Mouse (Mus musculus): Measurements from ENCODE around the gene Astn2. TPM values are rescaled to one million over a fixed set of nuclear protein-coding genes. Genes with fewer than 3 reads are reported as not detected.

Astn2 gene
- polyA plus RNA-seq, 1 experiment from 2014 or later: 0.82 TPM

- no peak for ATAC-seq (ENCODE audit: insufficient read depth, low FRiP score, low read depth)
- H3K4me1 ChIP-seq: no peaks in the 10 kb centered on the region
- whole genome bisulfite sequencing: 86% methylated on average over 3 of the region's 3 CpGs
- no peak overlapping the region for H3K4me3 ChIP-seq (replicated peaks)
- no peaks in the 10 kb centered on the region for H3K9me3 ChIP-seq
- H3K27me3 ChIP-seq (replicated peaks): no peaks in the 10 kb centered on the region
- no peaks in the 10 kb centered on the region for H3K36me3 ChIP-seq
- no peak overlapping the region for H3K4me2 ChIP-seq
- no peak overlapping the region for H3K27ac ChIP-seq
- no peak overlapping the region for H3K9ac ChIP-seq
Observed at GRCm38 (mm10) chr4:65947141-65947649, 457.2 kb downstream of the Astn2 start.

- H3K9me3 ChIP-seq: no peaks in the 10 kb centered on the region
- H3K4me3 ChIP-seq (replicated peaks): no peak overlapping the region
- no peaks in the 10 kb centered on the region for H3K36me3 ChIP-seq
- WGBS: 87% methylated on average over 2 of the region's 2 CpGs
- no peak for ATAC-seq (ENCODE audit: insufficient read depth, low FRiP score, low read depth)
- no peaks in the 10 kb centered on the region for H3K4me1 ChIP-seq
- no peak overlapping the region for H3K27ac ChIP-seq
- H3K4me2 ChIP-seq: no peak overlapping the region
- no peaks in the 10 kb centered on the region for H3K27me3 ChIP-seq (replicated peaks)
- H3K9ac ChIP-seq: no peak overlapping the region
Observed at GRCm38 (mm10) chr4:65946021-65946420, 458.4 kb downstream of the Astn2 start.

DNA sequence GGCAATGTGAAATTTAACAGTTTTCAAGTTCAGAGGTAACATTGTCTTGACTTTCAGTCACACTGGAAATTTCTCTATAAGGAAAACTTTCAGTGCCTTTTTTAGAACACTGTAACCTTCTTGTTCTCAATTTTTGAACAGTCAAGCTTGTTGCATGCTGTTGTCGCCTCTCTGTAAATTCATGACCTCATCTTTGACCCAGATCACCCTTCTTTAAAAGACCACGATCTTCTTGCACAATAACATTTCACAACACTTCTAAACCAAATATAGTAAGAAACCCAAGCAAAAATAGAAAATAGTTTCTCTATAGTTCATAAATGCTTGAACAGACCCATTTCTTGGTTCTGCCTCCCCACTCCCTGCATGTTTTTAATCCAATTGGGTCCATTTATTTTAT is 473.5 kb downstream of the Astn2 start:
- ATAC-seq (ENCODE audit: insufficient read depth, low FRiP score, low read depth): no peak
- Histone ChIP-seq H3K36me3 (no peaks in the 10 kb centered on the region), H3K9me3 (no peaks in the 10 kb centered on the region), H3K27me3 (replicated peaks) (no peaks in the 10 kb centered on the region), H3K4me3 (replicated peaks) (no peak overlapping the region), H3K27ac (no peak overlapping the region), H3K4me1 (no peaks in the 10 kb centered on the region), H3K9ac (no peak overlapping the region), H3K4me2 (no peak overlapping the region)
- WGBS: 67% methylated on average over 2 of the region's 2 CpGs

DNA sequence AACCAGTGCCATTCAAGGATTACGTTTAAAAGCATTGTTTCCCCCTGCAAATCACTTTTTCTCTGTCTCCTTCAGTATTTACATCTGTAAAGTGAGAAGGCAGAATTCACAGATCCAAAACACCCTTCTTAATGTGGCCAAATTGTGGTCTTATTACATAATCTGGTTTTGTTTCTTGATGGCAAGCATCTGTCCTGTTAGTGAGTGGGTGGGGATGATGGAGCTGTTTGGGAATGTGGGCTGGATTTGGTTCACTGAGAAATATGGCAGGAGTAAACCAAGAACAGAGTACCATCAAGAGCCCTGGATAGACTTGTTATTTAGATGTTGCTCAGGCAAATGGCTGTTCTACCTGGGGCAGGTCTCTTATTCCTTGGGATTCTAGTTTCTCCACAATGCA is 484.1 kb downstream of the Astn2 start:
- no peak overlapping the region for H3K4me3 ChIP-seq (replicated peaks)
- no peaks in the 10 kb centered on the region for H3K9me3 ChIP-seq
- 43% methylated on average over 1 of the region's 1 CpGs for WGBS
- H3K36me3 ChIP-seq: no peaks in the 10 kb centered on the region
- no peak for ATAC-seq (ENCODE audit: insufficient read depth, low FRiP score, low read depth)
- no peak overlapping the region for H3K27ac ChIP-seq
- no peak overlapping the region for H3K4me2 ChIP-seq
- no peaks in the 10 kb centered on the region for H3K27me3 ChIP-seq (replicated peaks)
- H3K9ac ChIP-seq: no peak overlapping the region
- no peaks in the 10 kb centered on the region for H3K4me1 ChIP-seq

GRCm38 (mm10) chr4:65916027-65917008 is 488.1 kb downstream of the Astn2 start:
- Histone ChIP-seq H3K36me3 (no peaks in the 10 kb centered on the region), H3K4me3 (replicated peaks) (no peak overlapping the region), H3K9ac (no peak overlapping the region), H3K4me1 (no peaks in the 10 kb centered on the region), H3K4me2 (no peak overlapping the region), H3K27me3 (replicated peaks) (no peaks in the 10 kb centered on the region), H3K27ac (no peak overlapping the region), H3K9me3 (no peaks in the 10 kb centered on the region)
- ATAC-seq (ENCODE audit: insufficient read depth, low FRiP score, low read depth): no peak
- 55% methylated on average over 11 of the region's 11 CpGs for WGBS

- Histone ChIP-seq H3K4me1 (no peaks in the 10 kb centered on the region), H3K27ac (no peak overlapping the region), H3K4me2 (no peak overlapping the region), H3K36me3 (no peaks in the 10 kb centered on the region), H3K9me3 (no peaks in the 10 kb centered on the region), H3K27me3 (replicated peaks) (no peaks in the 10 kb centered on the region), H3K4me3 (replicated peaks) (no peak overlapping the region), H3K9ac (no peak overlapping the region)
- peak; percentile 31; the same call in 1 of the 2 replicates for ATAC-seq (ENCODE audit: insufficient read depth, low FRiP score, low read depth)
- 58% methylated on average over 8 of the region's 8 CpGs for WGBS
Observed at GRCm38 (mm10) chr4:65912247-65912942, 492.0 kb downstream of the Astn2 start.

GRCm38 (mm10) chr4:65907660-65908059 is 496.8 kb downstream of the Astn2 start:
- no peak for ATAC-seq (ENCODE audit: insufficient read depth, low FRiP score, low read depth)
- no peak overlapping the region for H3K4me3 ChIP-seq (replicated peaks)
- no peak overlapping the region for H3K27ac ChIP-seq
- H3K36me3 ChIP-seq: no peaks in the 10 kb centered on the region
- H3K4me1 ChIP-seq: no peaks in the 10 kb centered on the region
- 78% methylated on average over 7 of the region's 7 CpGs for WGBS
- H3K4me2 ChIP-seq: no peak overlapping the region
- no peak overlapping the region for H3K9ac ChIP-seq
- H3K27me3 ChIP-seq (replicated peaks): no peaks in the 10 kb centered on the region
- no peaks in the 10 kb centered on the region for H3K9me3 ChIP-seq

DNA sequence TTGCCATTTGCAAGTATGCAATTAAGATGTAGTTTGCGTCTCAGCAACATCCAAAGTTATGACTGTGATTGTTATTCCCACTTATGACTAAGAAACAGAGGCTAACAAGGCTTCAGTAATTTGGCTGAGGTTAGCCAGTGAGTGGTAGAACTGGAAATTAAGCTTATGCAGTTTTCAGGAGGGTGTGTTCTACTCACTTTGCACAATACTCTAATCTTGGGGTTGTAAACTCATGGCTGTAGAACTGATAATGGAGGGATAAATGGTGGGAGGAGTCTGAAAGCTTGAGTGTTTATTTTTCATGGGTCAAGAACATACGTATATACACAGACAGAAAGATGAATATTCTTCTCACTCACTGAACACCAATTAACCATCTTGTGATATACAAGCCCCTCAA is 499.4 kb downstream of the Astn2 start:
- Histone ChIP-seq H3K27me3 (replicated peaks) (no peaks in the 10 kb centered on the region), H3K9me3 (no peaks in the 10 kb centered on the region), H3K4me1 (no peaks in the 10 kb centered on the region), H3K27ac (no peak overlapping the region), H3K4me3 (replicated peaks) (no peak overlapping the region), H3K4me2 (no peak overlapping the region), H3K36me3 (no peaks in the 10 kb centered on the region), H3K9ac (no peak overlapping the region)
- ATAC-seq (ENCODE audit: insufficient read depth, low FRiP score, low read depth): no peak
- WGBS: 62% methylated on average over 2 of the region's 2 CpGs

GRCm38 (mm10) chr4:65896092-65897027 is 508.1 kb downstream of the Astn2 start:
- H3K9me3 ChIP-seq: no peaks in the 10 kb centered on the region
- H3K27ac ChIP-seq: no peak overlapping the region
- ATAC-seq (ENCODE audit: insufficient read depth, low FRiP score, low read depth): no peak
- no peak overlapping the region for H3K9ac ChIP-seq
- no peaks in the 10 kb centered on the region for H3K4me1 ChIP-seq
- H3K4me3 ChIP-seq (replicated peaks): no peak overlapping the region
- H3K4me2 ChIP-seq: no peak overlapping the region
- 46% methylated on average over 5 of the region's 5 CpGs for WGBS
- no peaks in the 10 kb centered on the region for H3K27me3 ChIP-seq (replicated peaks)
- no peaks in the 10 kb centered on the region for H3K36me3 ChIP-seq

- Histone ChIP-seq H3K27ac (no peak overlapping the region), H3K36me3 (no peaks in the 10 kb centered on the region), H3K9me3 (no peaks in the 10 kb centered on the region), H3K9ac (no peak overlapping the region), H3K4me1 (no peaks in the 10 kb centered on the region), H3K4me3 (replicated peaks) (no peak overlapping the region), H3K4me2 (no peak overlapping the region), H3K27me3 (replicated peaks) (no peaks in the 10 kb centered on the region)
- ATAC-seq (ENCODE audit: insufficient read depth, low FRiP score, low read depth): no peak
- 40% methylated on average over 5 of the region's 5 CpGs for WGBS
Observed at GRCm38 (mm10) chr4:65888332-65888993, 515.9 kb downstream of the Astn2 start.

- Histone ChIP-seq H3K4me3 (replicated peaks) (no peak overlapping the region), H3K9ac (no peak overlapping the region), H3K9me3 (no peaks in the 10 kb centered on the region), H3K27me3 (replicated peaks) (no peaks in the 10 kb centered on the region), H3K36me3 (no peaks in the 10 kb centered on the region), H3K4me1 (no peaks in the 10 kb centered on the region), H3K4me2 (no peak overlapping the region), H3K27ac (no peak overlapping the region)
- WGBS: 31% methylated on average over 1 of the region's 1 CpGs
- no peak for ATAC-seq (ENCODE audit: insufficient read depth, low FRiP score, low read depth)
Observed at GRCm38 (mm10) chr4:65886862-65887261, 517.5 kb downstream of the Astn2 start.

All from stomach, embryonic 15.5 days (tissue).